Mouse (Mus musculus): ENCODE results near the gene Sestd1.

The Sestd1 gene

GRCm38 (mm10) chr2:77270136-77270535 is 10.3 kb downstream of the Sestd1 start:
- no peak for DNase-seq

- no peak for DNase-seq
Observed at GRCm38 (mm10) chr2:77268612-77269239, 11.7 kb downstream of the Sestd1 start.

GRCm38 (mm10) chr2:77266931-77267330 is 13.5 kb downstream of the Sestd1 start:
- DNase-seq = no peak

GRCm38 (mm10) chr2:77266011-77266410 is 14.4 kb downstream of the Sestd1 start:
- no peak for DNase-seq

- no peak for DNase-seq
Observed at GRCm38 (mm10) chr2:77265301-77265700, 15.1 kb downstream of the Sestd1 start.

GRCm38 (mm10) chr2:77264550-77264949 is 15.8 kb downstream of the Sestd1 start:
- no peak for DNase-seq

- no peak for DNase-seq
Observed at GRCm38 (mm10) chr2:77263477-77264435, 16.6 kb downstream of the Sestd1 start.

- no peak for DNase-seq
Observed at GRCm38 (mm10) chr2:77260134-77260533, 20.3 kb downstream of the Sestd1 start.

- no peak for DNase-seq
Observed at GRCm38 (mm10) chr2:77253227-77253626, 27.2 kb downstream of the Sestd1 start.

- DNase-seq = no peak
Observed at GRCm38 (mm10) chr2:77251736-77252135, 28.7 kb downstream of the Sestd1 start.

- DNase-seq = no peak
Observed at GRCm38 (mm10) chr2:77249771-77250681, 30.4 kb downstream of the Sestd1 start.

GRCm38 (mm10) chr2:77248416-77248815 is 32.0 kb downstream of the Sestd1 start:
- DNase-seq = no peak

GRCm38 (mm10) chr2:77247200-77247830 is 33.1 kb downstream of the Sestd1 start:
- no peak for DNase-seq

GRCm38 (mm10) chr2:77245806-77246205 is 34.6 kb downstream of the Sestd1 start:
- no peak for DNase-seq

- no peak for DNase-seq
Observed at GRCm38 (mm10) chr2:77242248-77242647, 38.1 kb downstream of the Sestd1 start.

GRCm38 (mm10) chr2:77238607-77239006 is 41.8 kb downstream of the Sestd1 start:
- no peak for DNase-seq

GRCm38 (mm10) chr2:77238046-77238445 is 42.3 kb downstream of the Sestd1 start:
- no peak for DNase-seq

GRCm38 (mm10) chr2:77236860-77237259 is 43.5 kb downstream of the Sestd1 start:
- no peak for DNase-seq

GRCm38 (mm10) chr2:77235896-77236295 is 44.5 kb downstream of the Sestd1 start:
- DNase-seq = no peak

- no peak for DNase-seq
Observed at GRCm38 (mm10) chr2:77232604-77233003, 47.8 kb downstream of the Sestd1 start.

- no peak for DNase-seq
Observed at GRCm38 (mm10) chr2:77220960-77221359, 59.4 kb downstream of the Sestd1 start.

GRCm38 (mm10) chr2:77212885-77213284 is 67.5 kb downstream of the Sestd1 start:
- DNase-seq = no peak

Measured in thymus, adult 18-20 months (tissue).